Mouse (Mus musculus): ENCODE data around the gene Tmem236.

DNA sequence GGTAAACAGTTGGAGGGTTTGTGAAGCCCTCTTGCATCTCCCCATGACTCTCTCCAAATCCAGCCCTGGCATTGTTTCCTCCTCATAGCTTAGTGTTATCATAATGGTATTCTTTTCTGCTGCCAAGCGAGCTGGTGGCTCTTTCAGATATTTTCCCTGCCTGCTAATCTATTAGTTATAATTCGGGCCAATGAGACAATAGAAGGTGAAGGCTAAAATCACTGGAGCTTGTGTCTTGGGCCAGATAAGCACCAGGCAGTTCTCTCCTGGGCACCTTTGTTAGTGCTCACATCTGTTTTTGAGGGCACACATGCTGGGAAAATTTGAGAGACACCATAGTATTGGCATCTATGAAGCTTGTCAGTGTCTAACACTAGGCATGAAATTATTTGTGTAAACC is 9.3 kb upstream of the Tmem236 start:
- TF ChIP-seq POLR2A (IDR thresholded peaks at IDR 0.05; ENCODE audit: insufficient read depth, low read length), result no peak
- TF ChIP-seq CTCF (IDR thresholded peaks at IDR 0.05; ENCODE audit: low read depth, low read length), result no peak
- TF ChIP-seq EP300 (IDR thresholded peaks at IDR 0.05; ENCODE audit: insufficient read depth, low read depth, low read length), result no peak

All from ES-Bruce4 (cell line).